Mouse (Mus musculus) yolk sac, embryonic 10.5 days (tissue): ENCODE results near the gene Xrn2.
A peak's percentile ranks its signal among the peaks of the same experiment; 100 is the strongest.
"Not testable (repeated sequence)": the region's sequence is repeated elsewhere in the genome, so short reads cannot be mapped to it uniquely, and the experiment has no call there.

Source experiments
- DNase-seq: peaks from one replicate; pipeline ENCODE4 v3.0.0-alpha.2; 2017; ENCODE audit warnings: low spot score

Gene Xrn2

DNA sequence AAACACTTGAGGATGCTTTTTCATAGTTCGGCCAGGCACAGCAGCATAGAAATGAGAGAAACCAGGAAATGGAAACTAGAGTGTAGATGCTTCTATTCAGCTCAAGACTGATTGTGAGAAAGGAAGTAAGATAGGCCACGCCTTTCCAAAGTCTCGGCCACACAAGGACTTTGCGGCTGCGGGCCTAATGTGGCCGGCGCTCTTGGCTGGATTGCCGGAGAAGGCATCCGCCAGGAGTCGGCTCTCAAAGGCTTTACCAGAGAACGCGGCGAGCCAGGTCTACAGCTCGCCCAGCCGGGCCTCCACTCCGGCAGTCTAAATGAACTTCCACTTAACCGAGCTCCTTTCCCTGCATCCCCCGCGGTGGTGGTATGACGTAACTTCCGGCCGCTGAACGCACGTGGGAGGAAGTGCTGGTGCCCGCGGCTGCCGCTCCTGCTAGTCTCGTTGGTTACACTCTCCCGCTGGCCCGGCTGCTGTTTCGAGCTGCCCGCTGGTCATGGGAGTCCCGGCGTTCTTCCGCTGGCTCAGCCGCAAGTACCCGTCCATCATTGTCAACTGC is at the start of gene Xrn2:
TSS of gene Xrn2 (plus strand) at position 374 of the 562 bp plus-strand sequence.
- DNase-seq = peak; percentile 95

DNA sequence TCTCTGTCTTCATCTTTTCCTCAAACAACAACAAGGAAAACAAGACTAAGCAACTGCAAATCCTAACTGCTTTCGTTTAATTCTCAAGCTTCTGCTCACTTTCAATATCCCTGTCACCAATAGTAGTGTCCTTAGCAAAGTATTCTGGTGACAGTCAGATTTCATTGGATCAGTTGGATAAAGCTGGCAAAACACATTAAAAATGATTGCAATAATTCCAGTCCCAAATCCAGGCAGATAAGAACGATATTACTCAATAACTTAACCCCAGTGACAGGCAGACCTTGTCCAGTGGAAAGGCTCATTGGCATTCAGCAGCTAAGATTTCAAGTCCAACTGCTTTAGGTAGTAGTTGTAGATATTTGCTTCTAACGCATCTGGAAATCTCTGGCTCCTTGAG is 37.8 kb upstream of the Xrn2 start:
- no peak for DNase-seq

DNA sequence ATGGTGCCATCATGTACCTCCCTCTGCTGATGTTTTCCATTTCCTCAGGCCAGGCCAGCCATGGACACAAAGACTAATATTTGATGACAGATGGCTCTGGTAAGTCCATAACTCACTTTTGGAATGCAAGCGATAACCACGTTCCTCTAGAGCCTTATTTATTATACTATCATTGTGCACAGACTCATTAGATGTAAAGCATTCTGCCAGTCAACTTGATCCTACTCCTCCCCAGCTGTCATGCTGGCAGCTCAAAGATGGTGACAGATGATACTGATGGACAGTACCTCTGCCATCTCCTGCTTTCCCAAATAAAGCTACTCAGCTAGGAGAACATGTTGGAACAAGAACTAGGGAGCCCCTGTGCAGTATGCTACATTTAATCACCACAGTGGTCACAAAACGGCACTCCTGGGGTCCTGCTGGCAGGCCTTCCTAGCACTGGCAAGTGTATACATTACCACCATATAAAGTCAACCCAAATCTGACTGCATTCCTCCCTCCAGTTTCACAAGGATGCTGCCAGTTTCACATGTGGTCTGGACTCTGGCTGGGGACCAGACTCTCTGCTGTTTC is 37.3 kb upstream of the Xrn2 start:
- no peak for DNase-seq

DNA sequence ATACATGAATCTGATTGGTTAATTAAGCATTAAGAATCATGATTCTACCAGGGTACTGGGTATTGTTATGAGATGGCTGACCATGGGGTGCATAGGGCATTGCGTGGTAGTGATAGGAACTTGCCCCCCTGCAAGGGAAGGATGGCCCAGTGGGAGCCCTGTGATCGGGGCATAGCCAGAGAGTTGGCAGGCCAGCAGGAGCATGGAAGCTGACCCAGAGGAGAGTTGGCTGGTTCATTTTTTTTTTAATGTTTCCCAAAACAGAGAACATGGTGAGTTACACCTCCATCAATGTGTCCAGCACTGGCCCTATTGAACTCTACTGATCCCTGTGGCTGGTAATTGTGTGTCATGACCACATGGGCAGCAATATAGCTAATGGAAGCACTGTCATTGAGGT is 30.0 kb upstream of the Xrn2 start:
- no peak for DNase-seq

DNA sequence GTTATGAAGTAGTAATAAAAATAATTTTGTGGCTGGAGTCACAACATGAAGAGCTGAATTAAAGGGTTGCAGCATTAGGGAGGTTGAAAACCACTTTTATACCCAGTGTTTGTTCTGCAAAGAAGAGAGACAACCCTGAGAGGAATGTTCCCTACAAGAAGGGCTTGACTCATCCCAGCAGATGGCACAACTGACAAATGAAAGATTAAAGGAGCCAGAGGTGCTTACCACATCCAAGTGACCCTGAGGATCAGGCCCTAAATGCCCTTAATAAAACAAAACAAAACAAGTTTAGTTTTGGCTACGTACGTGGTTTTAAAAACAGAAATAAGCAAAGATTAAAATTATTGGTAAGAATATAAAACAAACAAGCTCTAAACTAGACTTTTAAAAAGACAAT is 28.0 kb upstream of the Xrn2 start:
- no peak for DNase-seq

DNA sequence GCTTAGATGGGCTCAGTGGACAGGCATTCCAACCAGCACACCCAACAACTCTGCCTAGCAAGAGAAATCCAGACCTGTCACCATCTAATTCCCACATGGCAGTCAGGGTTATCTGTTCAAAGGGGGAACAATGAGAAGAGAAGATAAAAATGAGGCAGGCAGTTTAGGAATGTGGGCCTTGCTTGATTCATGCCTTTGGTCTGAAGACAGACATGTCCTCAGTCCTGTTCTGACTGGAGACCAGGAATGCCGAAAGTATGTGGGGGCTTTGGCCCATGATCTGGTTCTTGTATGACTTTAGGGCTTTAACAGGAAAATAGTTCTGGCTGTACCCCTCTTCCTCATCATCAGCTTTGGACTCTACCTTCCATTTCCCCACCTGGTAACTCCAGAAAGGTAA is 27.0 kb upstream of the Xrn2 start:
- DNase-seq = no peak

DNA sequence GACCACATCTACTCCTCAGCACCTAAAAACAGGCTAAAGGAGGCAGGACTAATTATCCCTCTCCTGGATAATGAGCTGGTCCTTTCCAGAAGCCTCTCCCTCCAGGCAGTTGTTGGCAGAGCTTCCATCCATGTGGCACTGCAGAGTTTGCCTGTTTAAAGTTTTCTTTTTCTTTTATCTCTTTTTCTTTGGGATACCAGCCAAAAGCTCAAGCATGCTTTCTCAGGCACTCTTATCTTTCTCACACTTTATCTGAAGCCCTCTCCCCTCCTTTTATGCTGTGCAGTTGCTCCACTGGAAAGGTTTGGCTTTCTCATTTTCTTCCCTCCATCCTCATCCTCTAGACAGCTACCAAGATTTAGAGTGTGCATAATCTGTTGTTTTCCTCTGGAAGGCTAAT is 26.4 kb upstream of the Xrn2 start:
- DNase-seq = no peak

GRCm38 (mm10) chr2:147007265-147007664 is 5.5 kb upstream of the Xrn2 start:
- no peak for DNase-seq

- DNase-seq = no peak
Observed at GRCm38 (mm10) chr2:147009084-147009483, 3.7 kb upstream of the Xrn2 start.

DNA sequence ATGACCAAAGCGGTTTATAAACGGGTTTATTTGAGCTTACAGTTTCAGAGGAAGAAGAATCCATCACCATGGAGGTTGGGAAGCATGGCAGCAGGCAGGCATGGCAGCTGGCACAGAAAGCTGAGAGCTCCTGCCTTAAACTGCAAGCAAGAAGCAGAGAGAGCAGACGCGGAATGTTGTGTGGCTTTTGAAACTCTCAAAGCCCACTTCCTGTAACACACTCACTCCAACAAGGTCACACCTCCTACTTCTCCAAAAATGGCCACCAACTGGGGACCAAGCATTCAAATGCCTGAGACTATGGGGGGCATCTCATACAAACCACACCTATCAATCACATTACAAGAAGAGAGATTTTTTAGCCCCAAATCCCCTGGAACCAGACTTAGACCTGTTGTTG is 2.7 kb upstream of the Xrn2 start:
- DNase-seq = no peak

DNA sequence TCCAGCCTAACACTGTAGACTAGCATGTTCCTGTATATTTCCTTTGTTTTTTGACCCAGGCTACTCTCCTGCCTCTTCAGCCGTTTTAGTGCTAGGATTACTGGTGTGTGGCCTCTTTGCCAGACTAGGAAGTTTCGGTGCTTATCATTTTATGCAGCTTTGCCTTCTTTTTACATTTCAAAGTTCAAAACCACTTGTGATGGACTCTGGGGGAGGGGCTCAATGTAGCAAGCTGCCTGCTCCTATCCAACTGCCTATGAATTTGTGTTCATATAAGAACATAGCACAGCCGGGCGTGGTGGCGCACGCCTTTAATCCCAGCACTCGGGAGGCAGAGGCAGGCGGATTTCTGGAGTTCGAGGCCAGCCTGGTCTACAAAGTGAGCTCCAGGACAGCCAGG is 1.8 kb upstream of the Xrn2 start:
- no peak for DNase-seq

GRCm38 (mm10) chr2:147011474-147012140 is 1.2 kb upstream of the Xrn2 start:
- DNase-seq = no peak

GRCm38 (mm10) chr2:147012141-147012622 is 614 bp upstream of the Xrn2 start:
- DNase-seq = no peak

GRCm38 (mm10) chr2:147013194-147013969 is 586 bp downstream of the Xrn2 start:
- DNase-seq = no peak

DNA sequence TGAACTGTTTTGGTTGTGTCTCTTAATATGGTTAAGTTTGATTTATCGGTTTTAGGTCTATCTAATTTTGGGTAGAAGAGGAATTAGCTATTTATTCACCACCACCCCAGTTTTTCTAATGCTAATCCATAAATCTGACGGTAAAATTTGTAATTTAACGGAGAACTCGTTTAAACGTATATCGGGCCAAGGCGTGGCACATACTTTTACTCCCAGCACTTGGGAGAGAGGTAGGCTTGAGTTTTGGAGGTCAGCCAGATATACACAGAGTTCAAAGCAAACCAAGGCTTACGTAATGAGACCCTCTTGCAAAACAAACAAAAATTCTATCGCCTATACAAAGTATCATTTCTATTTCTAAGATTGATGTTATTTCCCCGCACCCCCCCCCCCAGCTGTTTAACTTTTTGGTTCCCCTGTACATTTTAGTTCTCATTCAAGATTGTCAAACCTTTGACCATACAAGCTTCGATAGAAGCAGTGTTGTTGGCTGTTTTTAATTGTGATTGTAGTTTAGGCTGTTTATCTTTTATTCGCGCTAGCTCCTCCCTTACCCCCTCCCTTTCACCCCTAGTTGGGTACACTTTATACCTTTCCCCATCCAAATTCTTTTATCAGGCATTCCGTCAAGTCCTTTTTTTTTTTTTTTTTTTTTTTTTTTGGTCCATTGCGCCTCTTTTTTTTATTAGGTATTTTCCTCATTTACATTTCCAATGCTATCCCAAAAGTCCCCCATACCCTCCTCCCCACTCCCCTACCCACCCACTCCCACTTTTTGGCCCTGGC is 1.5 kb downstream of the Xrn2 start:
- no peak for DNase-seq

GRCm38 (mm10) chr2:147022041-147022440 is 9.2 kb downstream of the Xrn2 start:
- not testable (repeated sequence) for DNase-seq

DNA sequence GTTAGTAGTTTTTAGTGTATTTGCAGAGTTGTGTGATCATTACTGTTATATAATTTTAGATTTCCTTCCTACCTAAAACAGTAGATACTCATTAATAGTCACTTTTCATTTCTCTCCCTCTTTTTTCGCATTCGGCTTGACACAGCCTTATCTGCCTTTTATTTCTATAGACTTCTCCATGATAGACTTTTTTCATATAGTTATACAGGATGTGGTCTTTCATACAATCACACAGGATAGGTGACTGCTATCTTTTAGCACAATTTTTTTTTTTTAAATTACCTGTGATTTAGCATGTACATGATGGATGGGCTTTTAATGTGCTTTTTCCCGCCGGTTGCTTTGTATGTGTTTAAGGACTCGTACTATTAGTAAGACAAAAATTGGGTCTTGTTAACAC is 10.3 kb downstream of the Xrn2 start:
- no peak for DNase-seq

- DNase-seq = no peak
Observed at GRCm38 (mm10) chr2:147023560-147023959, 10.8 kb downstream of the Xrn2 start.

GRCm38 (mm10) chr2:147033065-147033464 is 20.3 kb downstream of the Xrn2 start:
- no peak for DNase-seq

GRCm38 (mm10) chr2:147035864-147036263 is 23.1 kb downstream of the Xrn2 start:
- no peak for DNase-seq

DNA sequence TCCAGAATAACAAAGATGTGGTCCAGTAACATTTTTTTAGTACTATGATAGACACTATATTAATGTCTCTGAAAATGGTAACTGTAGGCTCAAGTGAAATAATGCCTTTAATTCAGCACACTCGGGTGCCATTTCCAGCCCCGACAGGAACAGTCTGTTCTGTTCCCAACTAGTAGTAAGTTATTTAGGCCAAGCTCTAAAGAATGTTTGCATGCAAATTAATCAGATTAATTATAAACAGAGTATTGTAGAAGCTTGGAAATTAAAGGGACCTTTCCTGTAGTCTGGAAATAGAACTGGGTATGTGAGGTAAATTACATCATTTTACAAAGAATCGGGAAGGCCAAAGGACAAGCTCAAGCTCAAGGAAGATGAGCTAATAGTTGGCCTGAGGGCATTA is 34.3 kb downstream of the Xrn2 start:
- no peak for DNase-seq

- DNase-seq = no peak
Observed at GRCm38 (mm10) chr2:147053229-147053892, 40.6 kb downstream of the Xrn2 start.
